Mouse (Mus musculus) hindbrain, embryonic 13.5 days (tissue): Measurements from ENCODE around the gene Clrn2. TPM values are rescaled to one million over a fixed set of nuclear protein-coding genes. Genes with fewer than 3 reads are reported as not detected.

Source experiments
- ATAC-seq: fragments of 200-750 bp; cut with Nextera tagmentation; 2 replicates; pipeline ENCODE4 v1.8.0; 2017; ENCODE audit warnings: moderate TSS enrichment; ENCODE audit not compliant: low FRiP score
- H3K27ac ChIP-seq: fragments of 300-500 bp; sonication (generic); 2 replicates; pipeline ENCODE4 v1.5.1; 2015; ENCODE audit warnings: inconsistent platforms, mild to moderate bottlenecking, moderate library complexity
- H3K27me3 ChIP-seq: fragments of 300-500 bp; sonication (generic); 2 replicates; pipeline ENCODE4 v1.6.1; 2015; ENCODE audit warnings: mild to moderate bottlenecking, inconsistent platforms
- H3K36me3 ChIP-seq: fragments of 300-500 bp; sonication (generic); 2 replicates; pipeline ENCODE4 v1.6.1; 2015; ENCODE audit warnings: mild to moderate bottlenecking, inconsistent platforms
- H3K4me1 ChIP-seq: fragments of 300-500 bp; sonication (generic); replicated peaks from 2 replicates; pipeline ENCODE4 v1.6.1; 2015; ENCODE audit warnings: inconsistent platforms
- H3K4me2 ChIP-seq: fragments of 300-500 bp; sonication (generic); 2 replicates; pipeline ENCODE4 v1.6.1; 2015; ENCODE audit warnings: inconsistent platforms, mild to moderate bottlenecking, moderate library complexity
- H3K4me3 ChIP-seq: fragments of 300-500 bp; sonication (generic); 2 replicates; pipeline ENCODE4 v1.5.1; 2015; ENCODE audit warnings: mild to moderate bottlenecking, inconsistent platforms
- H3K9ac ChIP-seq: fragments of 300-500 bp; sonication (generic); 2 replicates; pipeline ENCODE4 v1.6.1; 2015; ENCODE audit warnings: mild to moderate bottlenecking, inconsistent platforms
- H3K9me3 ChIP-seq: fragments of 300-500 bp; sonication (generic); 2 replicates; pipeline ENCODE4 v1.6.1; 2016; ENCODE audit warnings: inconsistent platforms
- WGBS: fragments of 180-500 bp; shearing (Covaris S2); methylation state at CpG from one replicate; pipeline ENCODE4 v1.1.7; 2015; 5-methylcytosine and 5-hydroxymethylcytosine counted together
- polyA plus RNA-seq: library from polyadenylated mRNA; unstranded; fragments of >200 nt; fragmentation: Nextera tagmentation; extraction: Ambion mirVana; gene quantifications from 2 replicates; pipeline ENCODE4 v1.2.1, GENCODE M21; 2015

The Clrn2 gene
- polyA plus RNA-seq, 1 experiment from 2014 or later: 0.18 TPM

DNA sequence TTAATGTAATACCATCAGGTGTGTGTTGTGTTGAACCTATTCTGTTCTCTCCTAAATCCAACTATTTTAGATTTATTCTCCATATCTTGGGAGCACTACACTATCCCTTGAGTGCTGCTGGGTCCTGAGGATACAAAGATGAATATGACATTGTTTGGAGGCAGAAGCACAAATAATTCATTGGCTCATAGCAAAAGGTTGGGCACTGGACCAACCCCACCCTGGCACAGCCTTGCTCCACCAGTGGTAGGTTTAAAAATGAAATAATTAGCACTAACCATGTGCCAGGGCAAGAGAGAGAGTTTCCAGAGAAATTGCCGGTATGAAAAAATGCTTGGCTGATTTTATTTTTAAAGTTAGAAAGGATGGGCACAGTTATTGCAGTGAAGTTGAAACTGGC lies 20.0 kb downstream of the Clrn2 start:
- H3K9me3 ChIP-seq: no peaks in the 10 kb centered on the region
- H3K27me3 ChIP-seq: 0 out of 2 replicates have a peak, but pooled peaks cover 6% of the 10 kb centered on the region
- ATAC-seq: no peak
- no peak overlapping the region for H3K4me2 ChIP-seq
- no peak overlapping the region for H3K27ac ChIP-seq
- H3K4me3 ChIP-seq: no peak overlapping the region
- no peaks in the 10 kb centered on the region for H3K36me3 ChIP-seq
- WGBS: 90% methylated on average over 1 of the region's 1 CpGs
- H3K9ac ChIP-seq: no peak overlapping the region
- peaks cover 11% of the 10 kb centered on the region for H3K4me1 ChIP-seq

DNA sequence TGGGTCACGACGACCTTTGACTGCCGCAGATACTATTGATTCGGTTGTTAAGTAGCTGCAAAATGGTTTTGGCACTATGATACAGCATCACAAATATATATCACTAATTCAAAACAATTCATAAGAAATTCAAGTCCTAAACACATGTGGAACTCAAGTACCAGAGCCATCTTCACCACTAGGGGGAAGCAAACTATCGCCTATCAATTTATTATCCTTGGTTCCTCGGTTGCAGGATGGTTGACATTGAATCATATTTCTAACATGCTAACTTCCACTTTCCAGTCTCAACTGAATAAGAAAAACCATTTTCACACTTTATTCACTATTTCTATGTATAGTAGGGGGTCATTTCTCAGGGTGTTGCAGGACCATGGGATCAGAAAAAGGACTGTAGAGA lies 20.7 kb downstream of the Clrn2 start:
- 33% methylated on average over 6 of the region's 6 CpGs for WGBS
- H3K4me3 ChIP-seq: no peak overlapping the region
- H3K9ac ChIP-seq: no peak overlapping the region
- 0 out of 2 replicates have a peak, but pooled peaks cover 6% of the 10 kb centered on the region for H3K27me3 ChIP-seq
- peaks cover 11% of the 10 kb centered on the region for H3K4me1 ChIP-seq
- H3K36me3 ChIP-seq: no peaks in the 10 kb centered on the region
- ATAC-seq: peak; percentile 28; the same call in 1 of the 2 replicates
- H3K27ac ChIP-seq: no peak overlapping the region
- H3K9me3 ChIP-seq: no peaks in the 10 kb centered on the region
- H3K4me2 ChIP-seq: no peak overlapping the region

DNA sequence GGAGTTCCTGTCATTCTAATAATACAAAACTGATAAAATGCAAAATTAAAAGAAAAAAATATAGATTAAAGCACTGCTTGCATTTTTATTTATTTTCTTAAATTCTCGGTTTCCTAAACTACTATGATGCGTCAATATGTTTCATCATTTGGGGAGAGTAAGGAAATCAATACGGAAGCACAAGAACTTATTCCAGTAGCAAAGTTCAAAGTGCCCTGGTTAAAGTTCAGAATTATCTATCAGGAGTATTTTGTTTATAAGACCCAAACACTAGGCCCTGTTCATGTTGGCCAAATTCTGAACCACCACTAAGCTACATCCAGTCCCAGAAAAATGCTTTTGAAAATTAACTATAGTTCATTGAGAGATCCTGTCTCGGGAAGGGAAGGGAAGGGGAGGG lies 21.2 kb downstream of the Clrn2 start:
- Histone ChIP-seq H3K27ac (no peak overlapping the region), H3K4me3 (no peak overlapping the region), H3K9ac (no peak overlapping the region), H3K9me3 (no peaks in the 10 kb centered on the region), H3K4me2 (no peak overlapping the region), H3K27me3 (0 out of 2 replicates have a peak, but pooled peaks cover 6% of the 10 kb centered on the region), H3K36me3 (no peaks in the 10 kb centered on the region), H3K4me1 (peaks cover 11% of the 10 kb centered on the region)
- ATAC-seq: no peak
- 75% methylated on average over 3 of the region's 4 CpGs for WGBS

DNA sequence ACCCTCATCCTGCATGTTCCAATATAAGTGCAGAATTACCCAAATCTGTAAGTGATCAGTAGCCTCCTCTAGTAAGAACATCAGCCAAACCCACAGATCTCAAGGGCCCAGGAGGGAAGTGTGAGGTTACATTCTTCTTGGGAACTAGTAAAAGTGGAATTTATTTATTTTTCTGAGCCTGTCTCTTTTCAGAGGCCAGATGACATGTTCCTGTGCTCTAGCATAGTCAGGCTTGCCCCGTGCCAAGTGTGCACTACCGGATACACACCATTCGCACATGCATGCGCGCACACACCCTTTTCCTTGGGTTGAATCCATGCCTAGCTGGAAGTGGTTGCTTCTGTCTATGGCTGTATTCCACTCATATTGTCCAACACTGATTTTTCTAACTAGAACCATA lies 22.2 kb downstream of the Clrn2 start:
- 0 out of 2 replicates have a peak, but pooled peaks cover 6% of the 10 kb centered on the region for H3K27me3 ChIP-seq
- WGBS: 89% methylated on average over 5 of the region's 5 CpGs
- no peaks in the 10 kb centered on the region for H3K9me3 ChIP-seq
- peaks cover 11% of the 10 kb centered on the region for H3K4me1 ChIP-seq
- no peak overlapping the region for H3K27ac ChIP-seq
- H3K4me2 ChIP-seq: no peak overlapping the region
- ATAC-seq: no peak
- H3K9ac ChIP-seq: no peak overlapping the region
- no peak overlapping the region for H3K4me3 ChIP-seq
- H3K36me3 ChIP-seq: no peaks in the 10 kb centered on the region

DNA sequence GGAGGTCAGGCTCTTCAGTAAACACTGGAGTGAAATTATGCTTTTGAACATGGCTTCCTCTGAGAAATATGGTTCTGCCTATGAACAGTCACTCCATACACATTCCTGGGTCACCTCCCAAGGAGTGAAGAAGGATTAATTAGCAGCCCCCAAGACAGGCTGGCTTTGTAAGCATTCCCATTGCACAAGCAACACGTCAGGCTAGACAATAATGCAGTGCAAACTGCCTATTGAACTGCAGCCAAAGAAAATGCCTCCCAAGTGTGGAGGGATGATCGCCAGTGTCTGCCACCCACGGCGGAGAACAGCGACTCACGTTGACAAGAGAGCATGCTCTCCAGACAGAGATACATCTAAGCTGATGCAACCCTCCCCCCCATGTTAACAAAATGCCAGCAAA lies 22.7 kb downstream of the Clrn2 start:
- 19% methylated on average over 6 of the region's 6 CpGs for WGBS
- no peak overlapping the region for H3K9ac ChIP-seq
- H3K4me3 ChIP-seq: no peak overlapping the region
- H3K9me3 ChIP-seq: no peaks in the 10 kb centered on the region
- no peak overlapping the region for H3K27ac ChIP-seq
- no peak overlapping the region for H3K4me2 ChIP-seq
- no peaks in the 10 kb centered on the region for H3K36me3 ChIP-seq
- ATAC-seq: no peak
- H3K4me1 ChIP-seq: peaks cover 11% of the 10 kb centered on the region
- H3K27me3 ChIP-seq: 0 out of 2 replicates have a peak, but pooled peaks cover 6% of the 10 kb centered on the region

DNA sequence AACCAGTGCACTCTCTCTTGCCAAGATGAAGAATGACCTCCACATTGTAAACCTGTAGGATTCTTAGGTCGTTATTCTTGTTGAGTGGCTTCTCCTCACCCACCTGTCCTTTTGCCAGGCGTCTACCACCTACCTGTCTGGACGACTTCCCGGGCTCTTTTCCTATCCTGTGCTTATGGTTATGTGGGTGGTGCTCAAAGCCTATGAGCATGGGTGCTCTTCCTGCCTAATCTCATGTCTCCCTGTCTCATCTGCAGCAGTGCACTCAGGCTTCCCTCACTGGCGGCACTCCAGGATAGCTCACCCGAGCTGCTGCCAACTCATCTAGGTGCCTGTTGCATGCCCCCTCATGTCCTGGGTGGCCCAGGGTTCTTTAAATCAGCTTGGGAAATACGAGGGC lies 24.1 kb downstream of the Clrn2 start:
- H3K36me3 ChIP-seq: no peaks in the 10 kb centered on the region
- 83% methylated on average over 7 of the region's 7 CpGs for WGBS
- H3K9ac ChIP-seq: no peak overlapping the region
- H3K27ac ChIP-seq: no peak overlapping the region
- no peaks in the 10 kb centered on the region for H3K9me3 ChIP-seq
- no peak overlapping the region for H3K4me2 ChIP-seq
- H3K4me3 ChIP-seq: no peak overlapping the region
- 0 out of 2 replicates have a peak, but pooled peaks cover 6% of the 10 kb centered on the region for H3K27me3 ChIP-seq
- ATAC-seq: no peak
- H3K4me1 ChIP-seq: peaks cover 11% of the 10 kb centered on the region

DNA sequence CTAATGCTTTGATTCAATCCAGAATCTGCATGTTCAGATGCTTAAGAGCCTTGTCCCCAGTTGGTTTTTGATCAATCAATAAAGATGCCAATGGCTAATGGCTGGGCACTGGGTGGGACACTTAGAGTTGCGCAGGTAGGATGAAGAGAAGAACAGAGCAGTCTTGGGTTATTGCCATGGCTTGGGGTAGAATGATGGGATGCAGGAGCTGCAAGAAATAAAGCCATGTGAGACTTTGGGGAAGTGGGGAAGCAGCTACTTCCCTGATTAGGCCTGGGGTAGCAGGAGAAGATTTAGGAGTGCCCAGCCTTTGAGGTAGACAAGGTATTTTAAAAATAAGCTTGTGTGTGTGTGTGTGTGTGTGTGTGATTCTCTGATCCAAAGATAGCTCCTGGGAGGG lies 26.5 kb downstream of the Clrn2 start:
- no peak overlapping the region for H3K4me3 ChIP-seq
- 0 out of 2 replicates have a peak, but pooled peaks cover 3% of the 10 kb centered on the region for H3K27me3 ChIP-seq
- no peaks in the 10 kb centered on the region for H3K9me3 ChIP-seq
- no peak for ATAC-seq
- no peaks in the 10 kb centered on the region for H3K36me3 ChIP-seq
- H3K4me1 ChIP-seq: peaks cover 7% of the 10 kb centered on the region
- H3K9ac ChIP-seq: no peak overlapping the region
- WGBS: 81% methylated on average over 1 of the region's 1 CpGs
- no peak overlapping the region for H3K4me2 ChIP-seq
- H3K27ac ChIP-seq: no peak overlapping the region

DNA sequence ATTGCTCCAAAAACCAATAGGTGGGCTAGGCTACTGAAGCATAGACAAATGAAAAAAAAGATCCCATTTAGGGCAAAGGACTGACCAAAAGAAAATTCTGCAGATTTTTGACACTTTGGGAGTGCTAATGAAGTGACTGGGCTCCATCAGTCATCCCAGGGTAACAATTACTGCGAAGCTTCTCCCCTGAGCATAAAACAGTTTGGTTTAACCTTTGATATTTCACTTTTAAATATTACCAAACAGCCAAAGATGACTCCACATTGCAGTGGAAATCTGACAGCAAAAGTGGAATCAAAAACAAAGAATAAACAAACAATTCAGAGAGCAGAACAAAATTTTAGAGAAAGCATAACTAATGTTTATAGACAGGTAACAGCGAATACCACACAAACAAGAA lies 27.6 kb downstream of the Clrn2 start:
- 91% methylated on average over 2 of the region's 2 CpGs for WGBS
- Histone ChIP-seq H3K4me2 (no peak overlapping the region), H3K36me3 (no peaks in the 10 kb centered on the region), H3K27ac (no peak overlapping the region), H3K4me3 (no peak overlapping the region), H3K9ac (no peak overlapping the region), H3K27me3 (0 out of 2 replicates have a peak, but pooled peaks cover 3% of the 10 kb centered on the region), H3K4me1 (peaks cover 5% of the 10 kb centered on the region), H3K9me3 (no peaks in the 10 kb centered on the region)
- no peak for ATAC-seq

DNA sequence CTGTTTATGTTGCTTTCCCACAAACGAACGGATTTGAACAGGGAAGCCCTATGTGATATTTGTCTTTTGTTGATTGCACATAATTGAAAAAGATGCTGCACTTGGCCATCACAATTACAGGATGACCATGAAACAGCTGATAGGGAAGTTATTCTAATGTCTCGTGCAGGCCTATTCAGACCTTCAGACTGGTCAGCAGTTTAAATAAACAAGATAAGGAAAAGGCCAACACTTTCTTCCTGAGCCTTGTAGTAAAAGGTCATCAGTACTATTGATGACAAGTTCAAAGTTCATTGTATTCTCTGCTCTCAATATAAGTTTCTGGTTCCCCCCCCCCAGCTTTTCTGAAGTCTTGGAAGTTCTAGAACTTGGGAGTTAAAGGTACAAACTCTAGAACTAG lies 29.1 kb downstream of the Clrn2 start:
- 0 out of 2 replicates have a peak, but pooled peaks cover 3% of the 10 kb centered on the region for H3K27me3 ChIP-seq
- no peak overlapping the region for H3K9ac ChIP-seq
- no peak overlapping the region for H3K4me2 ChIP-seq
- ATAC-seq: no peak
- no peaks in the 10 kb centered on the region for H3K9me3 ChIP-seq
- no peaks in the 10 kb centered on the region for H3K36me3 ChIP-seq
- H3K4me3 ChIP-seq: no peak overlapping the region
- WGBS: 85% methylated on average over 3 of the region's 3 CpGs
- no peaks in the 10 kb centered on the region for H3K4me1 ChIP-seq
- H3K27ac ChIP-seq: no peak overlapping the region

DNA sequence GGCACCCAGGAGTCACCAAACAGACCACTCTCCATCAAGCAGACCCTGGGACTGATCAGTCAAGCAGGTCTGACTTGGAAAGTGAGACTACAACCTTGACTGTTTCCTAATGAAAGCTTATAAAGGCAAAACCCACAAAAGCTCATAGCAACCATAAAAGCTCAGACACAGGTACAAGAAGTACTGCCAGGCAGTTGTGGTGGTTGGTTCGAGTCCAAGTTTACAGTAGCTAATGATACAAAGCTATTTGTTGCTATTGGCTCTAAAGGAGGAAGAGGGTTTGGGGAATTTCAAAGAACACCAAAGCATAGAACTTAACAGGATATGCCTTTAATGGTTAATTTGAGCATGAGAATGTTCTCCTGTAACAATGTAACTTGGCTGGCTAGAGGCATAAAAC lies 30.1 kb downstream of the Clrn2 start:
- ATAC-seq: no peak
- H3K27me3 ChIP-seq: no peaks in the 10 kb centered on the region
- H3K4me2 ChIP-seq: no peak overlapping the region
- H3K4me1 ChIP-seq: no peaks in the 10 kb centered on the region
- no peak overlapping the region for H3K9ac ChIP-seq
- H3K4me3 ChIP-seq: no peak overlapping the region
- no peaks in the 10 kb centered on the region for H3K36me3 ChIP-seq
- 78% methylated on average over 1 of the region's 1 CpGs for WGBS
- no peak overlapping the region for H3K27ac ChIP-seq
- no peaks in the 10 kb centered on the region for H3K9me3 ChIP-seq

DNA sequence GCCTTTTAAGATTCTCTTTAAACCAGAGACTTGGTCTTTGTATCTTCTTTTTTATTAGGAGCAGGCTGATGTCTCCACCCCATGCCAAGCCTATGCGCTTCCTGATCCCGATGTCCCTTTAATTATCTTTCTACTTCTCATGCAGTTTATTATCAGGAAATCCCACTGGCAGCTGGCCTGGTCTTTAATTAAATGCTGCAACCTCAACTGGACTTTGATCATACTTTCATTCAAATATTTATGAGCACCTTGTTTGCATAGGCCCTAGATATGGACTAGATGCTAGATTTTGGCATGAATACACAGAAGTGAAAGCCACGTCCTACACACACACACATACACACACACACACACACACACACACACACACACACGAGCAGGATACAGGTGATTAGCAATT lies 38.2 kb downstream of the Clrn2 start:
- no peaks in the 10 kb centered on the region for H3K9me3 ChIP-seq
- no peak overlapping the region for H3K9ac ChIP-seq
- peaks cover 16% of the 10 kb centered on the region for H3K4me1 ChIP-seq
- H3K4me2 ChIP-seq: no peak overlapping the region
- no peaks in the 10 kb centered on the region for H3K36me3 ChIP-seq
- H3K4me3 ChIP-seq: no peak overlapping the region
- no peak overlapping the region for H3K27ac ChIP-seq
- 77% methylated on average over 4 of the region's 4 CpGs for WGBS
- no peak for ATAC-seq
- H3K27me3 ChIP-seq: 0 out of 2 replicates have a peak, but pooled peaks cover 4% of the 10 kb centered on the region

DNA sequence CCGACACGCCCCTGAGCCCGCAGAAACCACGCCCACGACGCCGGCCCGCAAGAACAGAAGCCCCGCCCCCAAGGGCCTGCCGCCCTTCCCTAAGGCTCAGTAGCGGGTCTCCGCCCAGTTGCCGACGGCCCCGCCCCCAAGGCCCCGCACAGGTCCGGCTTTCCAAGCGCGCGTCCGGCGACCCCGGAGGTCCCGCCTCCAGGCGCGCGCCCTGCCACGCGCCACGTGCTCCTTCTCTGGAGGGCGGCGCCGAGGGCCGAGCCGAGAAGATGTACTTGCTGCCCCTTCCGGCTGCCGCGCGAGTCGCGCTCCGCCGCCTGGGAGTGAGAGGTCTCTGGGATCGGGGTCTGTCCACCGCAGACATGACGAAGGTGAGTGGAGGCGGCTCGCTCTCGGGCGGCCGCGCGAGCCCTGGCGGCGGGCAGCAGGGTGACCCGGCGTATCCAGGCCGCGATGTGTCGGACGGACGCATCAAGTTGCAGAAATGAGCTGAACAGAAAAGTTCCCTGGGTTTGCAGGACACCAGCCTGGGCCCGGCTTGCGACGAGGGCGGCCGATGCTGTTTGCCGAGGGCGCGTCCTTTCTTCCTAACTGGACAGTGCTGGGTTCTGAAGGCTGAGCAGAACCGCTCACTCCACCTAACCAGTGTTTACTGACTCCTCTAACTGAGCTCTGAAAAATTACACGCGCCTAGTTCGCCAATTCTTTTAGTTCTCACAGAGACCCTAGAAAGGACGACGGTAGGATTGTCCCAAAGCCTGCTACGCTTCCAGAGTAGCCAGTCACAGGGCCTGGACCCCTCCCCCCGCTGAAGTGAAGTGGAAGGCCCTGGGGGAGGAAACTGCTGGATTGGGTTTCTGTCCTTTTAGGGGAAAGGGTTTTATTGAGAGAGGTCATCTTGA lies 39.9 kb downstream of the Clrn2 start, which contains the start of gene Lap3:
Gene Lap3 (plus strand): TSS at position 184 of the 902 bp plus-strand sequence.
- Histone ChIP-seq H3K9me3 (no peaks in the 10 kb centered on the region), H3K27me3 (0 out of 2 replicates have a peak, but pooled peaks cover 4% of the 10 kb centered on the region), H3K36me3 (peaks cover 13% of the 10 kb centered on the region), H3K27ac (peak within 1 kb of the TSS; percentile 58; the same call in 1 of the 2 replicates), H3K4me1 (peaks cover 16% of the 10 kb centered on the region), H3K4me3 (peak within 1 kb of the TSS; percentile 70), H3K9ac (peak within 1 kb of the TSS; percentile 78), H3K4me2 (peak within 1 kb of the TSS; percentile 77)
- WGBS: under 1% methylated on average over 78 of the region's 78 CpGs
- ATAC-seq: peak; percentile 96
